Mouse (Mus musculus): ENCODE measurements at regions not wholly inside any gene's neighbourhood (a gene's known extent, or its start where the extent isn't known, plus 50 kb on each side); places are given as distances from the start of the nearest gene placed in this dataset.

- TF ChIP-seq CTCF (IDR thresholded peaks at IDR 0.05) (no peak), POLR2A (IDR thresholded peaks at IDR 0.05; ENCODE audit: insufficient read depth, low read depth, low read length) (no peak)
These were observed 401.5 kb downstream of the Insc start for GRCm38 (mm10) chr7:115144947-115145346.
